Mouse (Mus musculus) MEL (cell line): ENCODE results near the gene Clip3. TPM values are rescaled to one million over a fixed set of nuclear protein-coding genes. Genes with fewer than 3 reads are reported as not detected.

Experiments
- DNase-seq: peaks from one replicate; pipeline ENCODE4 v3.0.0; 2011; ENCODE audit warnings: low read depth, low spot score
- H3K27ac ChIP-seq: 2 replicates; pipeline ENCODE4 v1.5.1; 2012; ENCODE audit warnings: low read depth, mild to moderate bottlenecking, control low read depth, low read length, moderate library complexity; ENCODE audit not compliant: control insufficient read depth
- H3K27me3 ChIP-seq, 2 experiments: fragments of 150-350 bp in 1 of 2; sonication (generic) in 1 of 2; 2 replicates each; pipeline ENCODE4 v1.6.1; 2012; ENCODE audit warnings: low read length in 2 of 2, mild to moderate bottlenecking in 2 of 2, improper control_type of control experiment in 1 of 2, moderate library complexity in 1 of 2; ENCODE audit not compliant: insufficient read depth in 2 of 2, control insufficient read depth in 1 of 2
- H3K36me3 ChIP-seq, 2 experiments: 2 replicates each; pipeline ENCODE4 v1.6.1; 2012 to 2014; ENCODE audit warnings: low read length in 2 of 2, improper control_type of control experiment in 1 of 2, inconsistent platforms in 1 of 2, mild to moderate bottlenecking in 1 of 2; ENCODE audit not compliant: insufficient read depth in 2 of 2, control insufficient read depth in 1 of 2
- H3K4me1 ChIP-seq, 2 experiments: fragments of 150-350 bp in 1 of 2; sonication (generic) in 1 of 2; 2 replicates each; pipeline ENCODE4 v1.6.1; 2012; ENCODE audit warnings: low read length in 2 of 2, improper control_type of control experiment in 1 of 2, mild to moderate bottlenecking in 1 of 2; ENCODE audit not compliant: insufficient read depth in 2 of 2, control insufficient read depth in 1 of 2
- H3K4me3 ChIP-seq, 2 experiments: fragments of 150-350 bp in 1 of 2; sonication (generic) in 1 of 2; 2 replicates each; pipeline ENCODE4 v1.5.1; 2012; ENCODE audit warnings: low read depth in 2 of 2, low read length in 2 of 2, mild to moderate bottlenecking in 2 of 2, moderate library complexity in 2 of 2, control low read depth in 1 of 2, improper control_type of control experiment in 1 of 2; ENCODE audit not compliant: control insufficient read depth in 1 of 2, insufficient read depth in 1 of 2
- H3K79me2 ChIP-seq: 2 replicates; pipeline ENCODE4 v1.6.1; 2012; ENCODE audit warnings: mild to moderate bottlenecking, low read length, moderate library complexity; ENCODE audit not compliant: control insufficient read depth, poor library complexity, insufficient read depth
- H3K9ac ChIP-seq: 2 replicates; pipeline ENCODE4 v1.6.1; 2012; ENCODE audit warnings: low read depth, mild to moderate bottlenecking, control low read depth, low read length, moderate library complexity; ENCODE audit not compliant: control insufficient read depth, poor library complexity, severe bottlenecking
- H3K9me3 ChIP-seq: fragments of 150-350 bp; sonication (generic); replicated peaks from 2 replicates; pipeline ENCODE4 v1.6.1; 2012; ENCODE audit warnings: mild to moderate bottlenecking, low read length, improper control_type of control experiment, moderate library complexity; ENCODE audit not compliant: insufficient read depth
- ELF1 ChIP-seq: IDR thresholded peaks from 2 replicates; pipeline ENCODE4 v1.6.1; 2014; ENCODE audit warnings: low read depth, mild to moderate bottlenecking, inconsistent platforms, low read length, improper control_type of control experiment, moderate library complexity
- EP300 ChIP-seq, 2 experiments: IDR thresholded peaks; 2 replicates each; pipeline ENCODE4 v1.6.1; 2011; ENCODE audit warnings: improper control_type of control experiment in 2 of 2, low read length in 2 of 2, low read depth in 1 of 2, mild to moderate bottlenecking in 1 of 2
- ETS1 ChIP-seq: IDR thresholded peaks from 2 replicates; pipeline ENCODE4 v1.6.1; 2012; ENCODE audit warnings: low read depth, mild to moderate bottlenecking, inconsistent platforms, low read length, improper control_type of control experiment, moderate library complexity
- GABPA ChIP-seq: IDR thresholded peaks from 2 replicates; pipeline ENCODE4 v1.6.1; 2012; ENCODE audit warnings: low read depth, mild to moderate bottlenecking, inconsistent platforms, low read length, improper control_type of control experiment, moderate library complexity
- JUND ChIP-seq: IDR thresholded peaks from 2 replicates; pipeline ENCODE4 v1.6.1; 2011; ENCODE audit warnings: low read depth, mild to moderate bottlenecking, improper control_type of control experiment, low read length
- KAT2A ChIP-seq: conservative IDR thresholded peaks from 2 replicates; pipeline ENCODE4 v1.6.1; 2012; ENCODE audit warnings: low read depth, low read length, improper control_type of control experiment, inconsistent platforms
- MAFK ChIP-seq: IDR thresholded peaks from 2 replicates; pipeline ENCODE4 v1.6.1; 2011; ENCODE audit warnings: low read depth, mild to moderate bottlenecking, low read length, improper control_type of control experiment, borderline replicate concordance
- MEF2A ChIP-seq: IDR thresholded peaks from 2 replicates; pipeline ENCODE4 v1.6.1; 2014; ENCODE audit warnings: low read depth, mild to moderate bottlenecking, inconsistent platforms, low read length, improper control_type of control experiment; ENCODE audit not compliant: poor library complexity, insufficient replicate concordance, severe bottlenecking; ENCODE audit errors: extremely low read depth
- MYC ChIP-seq: IDR thresholded peaks from 2 replicates; pipeline ENCODE4 v1.6.1; 2011; ENCODE audit warnings: low read depth, mild to moderate bottlenecking, low read length, improper control_type of control experiment, moderate library complexity
- NELFE ChIP-seq: IDR thresholded peaks from 2 replicates; pipeline ENCODE4 v1.6.1; 2011; ENCODE audit warnings: low read depth, low read length, improper control_type of control experiment
- POLR2A ChIP-seq, 2 experiments: IDR thresholded peaks; 2 replicates each; pipeline ENCODE4 v1.6.1; 2011 to 2012; ENCODE audit warnings: low read length in 2 of 2, mild to moderate bottlenecking in 2 of 2, control low read depth in 1 of 2, improper control_type of control experiment in 1 of 2, low read depth in 1 of 2, moderate library complexity in 1 of 2; ENCODE audit not compliant: control insufficient read depth in 1 of 2, insufficient read depth in 1 of 2, poor library complexity in 1 of 2
- POLR2AphosphoS2 ChIP-seq: IDR thresholded peaks from 2 replicates; pipeline ENCODE4 v1.6.1; 2011; ENCODE audit warnings: low read length, improper control_type of control experiment
- TAL1 ChIP-seq: IDR thresholded peaks from 2 replicates; pipeline ENCODE4 v1.6.1; 2012; ENCODE audit warnings: mild to moderate bottlenecking, inconsistent platforms, low read length, moderate library complexity, mixed read lengths
- USF2 ChIP-seq, 2 experiments: IDR thresholded peaks; 2 replicates each; pipeline ENCODE4 v1.6.1; 2011 to 2012; ENCODE audit warnings: improper control_type of control experiment in 2 of 2, low read length in 2 of 2, borderline replicate concordance in 1 of 2, inconsistent platforms in 1 of 2, low read depth in 1 of 2, mild to moderate bottlenecking in 1 of 2; ENCODE audit not compliant: insufficient read depth in 1 of 2
- ZC3H11A ChIP-seq: IDR thresholded peaks from 2 replicates; pipeline ENCODE4 v1.6.1; 2012; ENCODE audit warnings: low read depth, mild to moderate bottlenecking, inconsistent platforms, low read length, improper control_type of control experiment
- ZMIZ1 ChIP-seq: IDR thresholded peaks from 2 replicates; pipeline ENCODE4 v1.6.1; 2012; ENCODE audit warnings: low read depth, mild to moderate bottlenecking, inconsistent platforms, low read length, improper control_type of control experiment, moderate library complexity
- ZNF384 ChIP-seq: IDR thresholded peaks from 2 replicates; pipeline ENCODE4 v1.6.1; 2012; ENCODE audit warnings: low read depth, mild to moderate bottlenecking, inconsistent platforms, low read length, improper control_type of control experiment
- polyA plus RNA-seq, 2 experiments: library from polyadenylated mRNA; stranded (reverse) in 1 of 2; unstranded in 1 of 2; fragments of >175 nt in 1 of 2; fragments of >200 nt in 1 of 2; gene quantifications; 2 replicates each; pipeline versions ENCODE4 v1.2.1 to v1.2.4; 2012; ENCODE audit warnings: low replicate concordance in 2 of 2, low read depth in 1 of 2; ENCODE audit not compliant: insufficient read length in 2 of 2, insufficient read depth in 1 of 2, missing spikeins in 1 of 2
- total RNA-seq: library from RNA; depleted of rRNA; stranded (reverse); fragments of 300-350 nt; gene quantifications from 2 replicates; pipeline ENCODE4 v1.2.3, GENCODE M21; 2012; rRNA removed

Gene Clip3
- total RNA-seq, result not detected in 2 replicates
- polyA plus RNA-seq, result under 1 TPM in 1 of 2 experiments, not detected in 1; 0.19 TPM

GRCm38 (mm10) chr7:30291215-30292131 is at the start of gene Clip3:
Clip3 (plus strand) TSS chr7:30291728.
- no peaks in the 10 kb centered on the region for H3K36me3 ChIP-seq
- no peaks in the 10 kb centered on the region for H3K9me3 ChIP-seq
- no peak for DNase-seq
- TF ChIP-seq EP300 (IDR thresholded peaks at IDR 0.05; ENCODE audit: low read depth in 1 of 2, low read length in 2 of 2), result no peak
- no peak for TF ChIP-seq NELFE
- TF ChIP-seq POLR2AphosphoS2, result no peak
- no peak for TF ChIP-seq JUND
- no peak within 1 kb of the TSS for H3K9ac ChIP-seq
- no peak within 1 kb of the TSS for H3K27ac ChIP-seq
- no peaks in the 10 kb centered on the region for H3K79me2 ChIP-seq
- H3K27me3 ChIP-seq, result no peaks in the 10 kb centered on the region
- H3K4me1 ChIP-seq, result no peaks in the 10 kb centered on the region
- no peak within 1 kb of the TSS for H3K4me3 ChIP-seq

DNA sequence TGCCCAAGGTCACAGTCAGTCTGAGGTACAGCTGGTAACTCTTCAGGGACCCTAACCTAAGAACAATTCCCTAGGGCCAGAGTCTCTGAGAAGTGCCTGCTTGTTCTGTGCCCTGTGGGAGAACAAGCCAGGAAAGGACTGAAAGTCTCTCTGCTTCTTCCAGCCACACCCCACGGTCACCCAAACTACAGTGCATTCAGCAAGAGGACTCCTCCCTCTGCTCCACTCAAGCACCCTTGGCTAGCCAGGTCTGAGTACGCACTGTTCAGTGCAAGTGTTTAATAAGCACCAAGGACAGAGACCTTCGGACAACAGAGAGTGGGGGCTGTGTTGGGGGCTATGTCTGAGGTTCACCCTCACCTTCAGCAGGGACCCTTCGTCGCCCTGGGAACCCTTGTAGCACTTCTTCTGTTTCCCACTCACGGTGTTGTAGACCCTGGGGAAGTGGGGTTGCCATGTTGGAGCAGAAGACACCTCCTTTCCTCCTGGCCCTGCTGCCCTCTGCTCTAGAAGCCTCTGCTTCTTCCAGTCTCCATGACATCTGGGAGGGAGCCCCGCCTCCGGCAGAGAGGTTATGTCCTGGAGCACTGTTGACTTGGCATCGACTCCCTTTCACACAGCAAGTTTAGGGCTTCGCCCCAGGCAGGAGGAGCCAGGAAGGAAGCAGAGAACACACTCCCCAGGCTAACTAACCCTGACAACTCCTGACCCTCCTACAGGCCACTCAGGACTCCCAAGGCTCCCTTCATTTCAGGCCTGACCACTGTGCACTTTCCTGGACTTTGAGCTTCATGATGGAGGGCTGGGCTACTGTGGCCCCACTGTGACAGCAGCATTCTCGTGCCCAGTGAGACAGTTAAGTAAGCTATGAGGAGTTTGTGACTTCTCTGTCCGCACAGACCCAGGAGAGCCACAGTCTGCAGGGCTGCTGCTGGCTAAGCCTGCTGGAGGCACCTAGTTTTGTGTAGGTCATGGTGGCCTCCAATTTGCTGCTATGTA is 39.3 kb upstream of the Clip3 start:
- no peaks in the 10 kb centered on the region for H3K4me1 ChIP-seq
- peaks cover 0 to 1% of the 10 kb centered on the region in 2 experiments; a peak in 2 of 4 replicates for H3K36me3 ChIP-seq
- no peak overlapping the region for H3K27ac ChIP-seq
- no peaks in the 10 kb centered on the region for H3K79me2 ChIP-seq
- TF ChIP-seq ETS1 (no peak), ZMIZ1 (no peak), TAL1 (no peak), ZC3H11A (no peak), ZNF384 (no peak), POLR2AphosphoS2 (no peak), USF2 (IDR thresholded peaks at IDR 0.05; ENCODE audit: borderline replicate concordance in 1 of 2, insufficient read depth in 1 of 2, low read depth in 1 of 2, low read length in 2 of 2) (no peak), GABPA (no peak), KAT2A (no peak), MYC (no peak), NELFE (no peak), MAFK (no peak), POLR2A (IDR thresholded peaks at IDR 0.05; ENCODE audit: control insufficient read depth in 1 of 2, insufficient read depth in 1 of 2, low read depth in 1 of 2, low read length in 2 of 2, poor library complexity in 1 of 2) (no peak), MEF2A (no peak), ELF1 (no peak), EP300 (IDR thresholded peaks at IDR 0.05; ENCODE audit: low read depth in 1 of 2, low read length in 2 of 2) (no peak)
- H3K9ac ChIP-seq, result no peak overlapping the region
- no peak for DNase-seq
- no peaks in the 10 kb centered on the region for H3K9me3 ChIP-seq
- no peaks in the 10 kb centered on the region for H3K27me3 ChIP-seq
- no peak overlapping the region for H3K4me3 ChIP-seq
